Mouse (Mus musculus): Measurements from ENCODE around the gene Cldn14.

- TF ChIP-seq CTCF (IDR thresholded peaks at IDR 0.05; ENCODE audit: extremely low read depth, insufficient read depth, low read length) (no peak), POLR2A (IDR thresholded peaks at IDR 0.05; ENCODE audit: extremely low read depth, insufficient read depth, low read length) (no peak)
Observed at GRCm38 (mm10) chr16:93939961-93940360, 68.7 kb downstream of the Cldn14 start.

Data from cortical plate, adult 2 months (tissue).